Mouse (Mus musculus) heart, embryonic 14.5 days (tissue): ENCODE measurements around the gene Adipor2. TPM values are rescaled to one million over a fixed set of nuclear protein-coding genes. Genes with fewer than 3 reads are reported as not detected.
A peak's percentile ranks its signal among the peaks of the same experiment; 100 is the strongest.

Source experiments
- ATAC-seq: fragments of 200-750 bp; cut with Nextera tagmentation; 2 replicates; pipeline ENCODE4 v1.8.0; 2017; ENCODE audit warnings: low read depth, moderate TSS enrichment; ENCODE audit not compliant: insufficient number of reproducible peaks, insufficient read depth, low FRiP score
- H3K27ac ChIP-seq, 2 experiments: fragments of 200-500 bp in 1 of 2; fragments of 300-500 bp in 1 of 2; sonication (generic) in 1 of 2; replicated peaks in 1 of 2; 2 replicates each; pipeline ENCODE4 v1.5.1; 2012 to 2014; ENCODE audit warnings: low read depth in 2 of 2, low read length in 2 of 2, control low read depth in 1 of 2, mild to moderate bottlenecking in 1 of 2, mixed read lengths in 1 of 2; ENCODE audit not compliant: control insufficient read depth in 1 of 2, insufficient read depth in 1 of 2
- H3K27me3 ChIP-seq: fragments of 300-500 bp; sonication (generic); 2 replicates; pipeline ENCODE4 v1.6.1; 2014; ENCODE audit warnings: mild to moderate bottlenecking, low read length, control low read depth; ENCODE audit not compliant: control insufficient read depth, insufficient read depth
- H3K36me3 ChIP-seq: fragments of 300-500 bp; sonication (generic); 2 replicates; pipeline ENCODE4 v1.6.1; 2014; ENCODE audit warnings: mild to moderate bottlenecking, control low read depth, low read length, mixed read lengths; ENCODE audit not compliant: control insufficient read depth, insufficient read depth
- H3K4me1 ChIP-seq, 2 experiments: fragments of 200-500 bp in 1 of 2; fragments of 300-500 bp in 1 of 2; sonication (generic) in 1 of 2; 2 replicates each; pipeline ENCODE4 v1.6.1; 2012 to 2014; ENCODE audit warnings: low read length in 2 of 2, control low read depth in 1 of 2, mixed read lengths in 1 of 2; ENCODE audit not compliant: control insufficient read depth in 2 of 2, insufficient read depth in 2 of 2
- H3K4me2 ChIP-seq: fragments of 300-500 bp; sonication (generic); 2 replicates; pipeline ENCODE4 v1.6.1; 2014; ENCODE audit warnings: mild to moderate bottlenecking, low read length
- H3K4me3 ChIP-seq, 2 experiments: fragments of 200-500 bp in 1 of 2; fragments of 300-500 bp in 1 of 2; sonication (generic) in 1 of 2; 2 replicates each; pipeline ENCODE4 v1.5.1; 2012 to 2014; ENCODE audit warnings: low read length in 2 of 2, mild to moderate bottlenecking in 2 of 2, control low read depth in 1 of 2, low read depth in 1 of 2, moderate library complexity in 1 of 2; ENCODE audit not compliant: control insufficient read depth in 1 of 2, insufficient read depth in 1 of 2
- H3K9ac ChIP-seq: fragments of 300-500 bp; sonication (generic); 2 replicates; pipeline ENCODE4 v1.6.1; 2014; ENCODE audit warnings: mild to moderate bottlenecking, low read length
- H3K9me3 ChIP-seq: fragments of 300-500 bp; sonication (generic); 2 replicates; pipeline ENCODE4 v1.6.1; 2016; ENCODE audit warnings: low read length, control low read depth; ENCODE audit not compliant: control insufficient read depth
- WGBS: fragments of 180-500 bp; shearing (Covaris S2); extraction: QIAGEN DNeasy Blood & Tissue Kit; methylation state at CpG from one replicate; pipeline ENCODE4 v1.1.7; 2014; 5-methylcytosine and 5-hydroxymethylcytosine counted together
- polyA plus RNA-seq: library from polyadenylated mRNA; unstranded; fragments of >200 nt; fragmentation: Nextera tagmentation; extraction: Ambion mirVana; gene quantifications from 2 replicates; pipeline ENCODE4 v1.2.1, GENCODE M21; 2014

Adipor2 gene
- polyA plus RNA-seq, 1 experiment from 2014 or later: 27.1 TPM

DNA sequence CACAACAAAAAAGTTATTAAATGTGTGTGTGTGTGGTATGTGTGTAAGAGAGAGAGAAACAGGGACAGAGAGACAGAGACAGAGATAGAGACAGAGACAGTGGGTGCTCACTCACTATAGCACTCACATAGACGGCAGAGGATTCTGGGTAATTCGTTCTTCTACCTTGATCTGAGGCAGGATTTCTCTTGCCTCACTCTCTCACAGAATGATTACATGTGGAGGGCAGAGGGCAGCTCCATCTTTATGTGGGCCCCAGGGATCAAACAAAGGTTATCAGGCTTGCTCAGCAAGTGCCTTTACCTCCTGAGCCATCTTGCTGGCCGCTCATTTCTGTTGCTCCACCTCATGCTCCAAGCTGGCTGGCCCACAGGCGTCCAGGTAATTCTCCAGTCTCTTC, 16.9 kb upstream of the Adipor2 start:
- H3K9ac ChIP-seq: no peak overlapping the region
- H3K4me3 ChIP-seq: no peak overlapping the region
- H3K4me2 ChIP-seq: no peak overlapping the region
- no peak for ATAC-seq
- WGBS: 83% methylated on average over 4 of the region's 4 CpGs
- no peak overlapping the region for H3K27ac ChIP-seq
- H3K9me3 ChIP-seq: no peaks in the 10 kb centered on the region
- no peaks in the 10 kb centered on the region for H3K27me3 ChIP-seq
- H3K36me3 ChIP-seq: no peaks in the 10 kb centered on the region
- H3K4me1 ChIP-seq: peaks cover 9 to 10% of the 10 kb centered on the region in 2 experiments

DNA sequence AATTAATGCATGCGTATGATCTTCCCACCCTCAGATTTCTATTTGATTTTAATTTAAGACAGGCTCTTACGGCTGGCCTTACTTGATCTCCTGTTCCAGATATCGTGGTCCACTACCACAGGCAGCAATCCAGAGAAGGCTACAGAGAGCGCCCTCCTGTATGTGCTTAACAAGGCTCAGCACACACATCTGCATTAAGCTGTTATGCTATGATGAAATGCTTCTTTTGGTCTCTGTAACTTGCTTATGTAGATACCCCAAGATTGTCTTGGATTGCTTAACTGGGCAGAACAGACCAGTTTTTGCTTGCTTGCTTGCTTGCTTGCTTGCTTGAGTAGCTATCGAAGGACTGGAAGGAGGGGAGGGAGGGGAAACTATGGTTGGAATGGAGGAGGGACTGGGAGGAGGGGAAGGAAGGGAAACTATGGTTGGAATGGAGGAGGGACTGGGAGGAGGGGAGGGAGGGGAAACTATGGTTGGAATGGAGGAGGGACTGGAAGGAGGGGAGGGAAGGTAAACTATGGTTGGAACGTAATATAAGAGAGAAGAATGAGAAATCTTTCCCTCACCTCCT, 14.3 kb upstream of the Adipor2 start:
- Histone ChIP-seq H3K27me3 (no peaks in the 10 kb centered on the region), H3K4me1 (no peaks in the 10 kb centered on the region; a peak in 1 of 4 replicates)
- ATAC-seq: no peak

DNA sequence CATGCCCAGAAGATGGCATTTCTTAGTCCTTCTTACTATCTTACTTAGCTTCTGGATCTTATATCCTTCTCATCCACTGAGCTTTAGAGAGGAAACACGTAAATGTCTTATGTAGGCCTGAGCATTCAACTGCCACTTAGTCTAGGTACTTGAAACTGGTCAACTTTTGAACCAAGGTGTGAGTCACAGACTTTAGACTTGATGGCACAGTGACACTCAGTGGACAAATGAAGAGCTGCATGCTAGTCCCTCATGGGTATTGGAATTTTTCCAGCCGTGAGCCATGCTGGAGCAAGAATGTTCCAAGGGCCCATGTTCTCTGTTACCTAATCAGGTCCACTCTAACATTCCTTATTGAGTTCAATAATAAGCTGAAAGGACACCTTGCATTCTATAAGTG, 13.0 kb upstream of the Adipor2 start:
- Histone ChIP-seq H3K27me3 (no peaks in the 10 kb centered on the region), H3K4me2 (no peak overlapping the region), H3K36me3 (no peaks in the 10 kb centered on the region), H3K4me3 (no peak overlapping the region), H3K27ac (no peak overlapping the region), H3K9ac (no peak overlapping the region), H3K4me1 (no peaks in the 10 kb centered on the region; a peak in 1 of 4 replicates), H3K9me3 (0 out of 2 replicates have a peak, but pooled peaks cover 4% of the 10 kb centered on the region)
- 21% methylated on average over 2 of the region's 2 CpGs for WGBS
- 0 out of 2 replicates have a peak, but pooled peaks have one; percentile 31 for ATAC-seq

More for the DNA sequence above, 14.3 kb upstream of the Adipor2 start:
- H3K4me2 ChIP-seq: no peak overlapping the region
- H3K27ac ChIP-seq: no peak overlapping the region
- 58% methylated on average over 6 of the region's 6 CpGs for WGBS
- no peak overlapping the region for H3K9ac ChIP-seq
- no peaks in the 10 kb centered on the region for H3K36me3 ChIP-seq
- H3K4me3 ChIP-seq: no peak overlapping the region
- 0 out of 2 replicates have a peak, but pooled peaks cover 4% of the 10 kb centered on the region for H3K9me3 ChIP-seq

DNA sequence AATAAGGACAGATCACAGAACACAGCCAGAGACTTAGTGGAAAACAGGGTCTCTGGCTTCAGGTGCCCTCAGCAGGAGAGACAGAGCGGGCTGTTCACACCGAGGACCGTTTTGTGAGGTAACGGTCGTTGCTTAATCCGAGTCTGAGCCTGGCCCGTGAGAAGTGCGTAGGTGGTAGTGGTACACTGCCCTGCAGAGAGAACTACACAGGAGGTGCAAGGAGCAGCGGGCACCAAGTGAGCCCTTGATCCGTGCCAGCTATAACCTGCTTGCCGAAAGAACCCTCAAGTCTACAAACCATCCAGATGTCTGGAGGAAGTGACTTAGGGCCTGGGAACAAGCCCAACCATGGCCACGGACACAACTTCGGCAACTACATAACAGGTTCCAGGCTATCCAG, 11.8 kb upstream of the Adipor2 start:
- 93% methylated on average over 13 of the region's 13 CpGs for WGBS

DNA sequence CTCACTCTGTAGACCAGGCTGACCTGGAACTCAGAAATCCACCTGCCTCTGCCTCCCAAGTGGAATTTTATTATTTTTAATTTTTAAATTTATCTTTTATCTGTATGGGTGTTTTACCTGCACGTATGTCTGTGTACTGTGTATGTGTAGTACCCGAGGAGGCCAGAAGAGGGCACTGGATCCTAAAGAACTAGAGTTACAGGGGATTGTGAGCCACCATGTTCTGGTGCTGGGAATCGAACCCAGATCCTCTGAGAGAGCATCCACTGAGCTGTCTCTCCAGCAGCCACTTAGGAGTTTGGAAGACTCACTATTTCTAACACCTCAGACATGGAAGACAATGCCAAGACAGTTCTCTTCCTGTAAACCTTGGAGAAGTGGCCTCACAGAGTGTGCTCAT, 11.1 kb upstream of the Adipor2 start:
- Histone ChIP-seq H3K9me3 (0 out of 2 replicates have a peak, but pooled peaks cover 4% of the 10 kb centered on the region), H3K4me3 (no peak overlapping the region), H3K4me2 (no peak overlapping the region), H3K36me3 (no peaks in the 10 kb centered on the region), H3K27ac (no peak overlapping the region), H3K27me3 (no peaks in the 10 kb centered on the region), H3K4me1 (no peaks in the 10 kb centered on the region; a peak in 1 of 4 replicates), H3K9ac (no peak overlapping the region)
- ATAC-seq: no peak
- WGBS: 84% methylated on average over 3 of the region's 3 CpGs

More for the DNA sequence above, 11.8 kb upstream of the Adipor2 start:
- no peaks in the 10 kb centered on the region for H3K27me3 ChIP-seq
- H3K36me3 ChIP-seq: no peaks in the 10 kb centered on the region
- no peak for ATAC-seq
- no peak overlapping the region for H3K9ac ChIP-seq
- no peak overlapping the region for H3K4me3 ChIP-seq
- H3K27ac ChIP-seq: no peak overlapping the region
- no peak overlapping the region for H3K4me2 ChIP-seq
- H3K9me3 ChIP-seq: 0 out of 2 replicates have a peak, but pooled peaks cover 4% of the 10 kb centered on the region
- H3K4me1 ChIP-seq: no peaks in the 10 kb centered on the region; a peak in 1 of 4 replicates

DNA sequence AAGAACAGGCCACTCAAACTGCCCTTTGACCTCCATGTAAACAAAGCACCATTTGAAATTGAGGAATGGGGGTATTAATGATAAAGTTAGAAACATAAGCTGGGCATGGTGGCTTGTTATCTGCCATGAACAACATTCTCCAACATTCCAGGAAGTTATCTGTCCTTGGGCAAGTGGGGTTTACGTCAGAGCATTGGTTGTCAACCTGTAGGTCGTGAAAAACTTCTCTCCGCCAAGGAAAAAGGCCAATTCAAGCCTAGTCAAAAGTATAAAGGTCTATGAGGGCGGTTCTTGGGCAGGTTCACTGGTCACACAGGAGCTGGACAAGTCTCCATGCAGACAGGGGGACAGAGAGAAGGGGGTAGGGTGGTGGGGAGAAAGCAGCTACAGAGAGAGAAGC, 3.5 kb upstream of the Adipor2 start:
- Histone ChIP-seq H3K27me3 (no peaks in the 10 kb centered on the region), H3K36me3 (no peaks in the 10 kb centered on the region), H3K27ac (no peak overlapping the region), H3K9ac (no peak overlapping the region), H3K9me3 (no peaks in the 10 kb centered on the region), H3K4me2 (no peak overlapping the region), H3K4me3 (no peak overlapping the region), H3K4me1 (peaks cover 14 to 29% of the 10 kb centered on the region in 2 experiments)
- WGBS: 51% methylated on average over 4 of the region's 4 CpGs
- ATAC-seq: no peak

DNA sequence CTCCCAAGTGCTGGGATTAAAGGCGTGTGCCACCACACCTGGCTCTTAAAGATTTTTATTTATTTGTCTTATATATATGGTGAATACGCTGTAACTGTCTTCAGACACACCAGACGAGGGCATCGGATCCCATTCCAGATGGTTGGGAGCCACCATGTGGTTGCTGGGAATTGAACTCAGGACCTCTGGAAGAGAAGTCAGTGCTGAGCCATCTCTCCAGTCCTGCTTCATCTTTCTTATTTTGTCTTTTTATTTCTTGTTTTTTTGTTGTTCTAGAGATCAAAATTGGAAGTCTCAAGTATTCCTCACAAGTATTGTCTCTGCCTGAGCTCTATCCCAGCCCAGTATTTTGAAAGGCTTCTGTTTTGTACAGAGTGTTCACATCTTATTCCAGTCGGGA, 2.9 kb upstream of the Adipor2 start:
- no peak overlapping the region for H3K4me2 ChIP-seq
- no peaks in the 10 kb centered on the region for H3K36me3 ChIP-seq
- no peak for ATAC-seq
- H3K4me3 ChIP-seq: no peak overlapping the region
- H3K4me1 ChIP-seq: peaks cover 14 to 29% of the 10 kb centered on the region in 2 experiments
- H3K9me3 ChIP-seq: no peaks in the 10 kb centered on the region
- no peaks in the 10 kb centered on the region for H3K27me3 ChIP-seq
- WGBS: 91% methylated on average over 5 of the region's 5 CpGs
- no peak overlapping the region for H3K9ac ChIP-seq
- H3K27ac ChIP-seq: no peak overlapping the region

DNA sequence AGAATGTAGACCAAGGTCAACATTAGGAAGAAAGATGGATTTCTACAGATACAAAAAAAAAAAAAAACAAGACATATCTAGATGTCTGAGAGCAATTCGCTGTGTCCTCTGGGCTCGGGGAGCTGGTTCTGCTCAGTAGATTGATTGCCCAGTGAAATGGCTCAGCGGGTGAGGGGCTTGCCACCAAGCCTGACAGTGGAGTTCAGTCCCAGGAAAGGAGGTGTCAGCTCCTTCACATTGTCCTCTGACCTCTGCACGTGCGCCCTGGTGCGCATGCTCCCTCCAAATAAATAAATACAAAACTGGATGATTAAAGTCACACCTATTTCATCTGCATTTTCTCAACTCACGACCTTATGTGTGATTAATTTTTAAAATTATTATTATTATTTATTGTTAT, 1.9 kb upstream of the Adipor2 start:
- Histone ChIP-seq H3K9ac (no peak overlapping the region), H3K4me1 (peaks cover 14 to 29% of the 10 kb centered on the region in 2 experiments), H3K9me3 (no peaks in the 10 kb centered on the region), H3K4me3 (no peak overlapping the region), H3K36me3 (no peaks in the 10 kb centered on the region), H3K27me3 (no peaks in the 10 kb centered on the region), H3K4me2 (no peak overlapping the region), H3K27ac (peak overlapping the region in 1 of 2 experiments; percentile 72; a peak in 3 of 4 replicates)
- 72% methylated on average over 7 of the region's 7 CpGs for WGBS
- ATAC-seq: no peak
